Mouse (Mus musculus): ENCODE results near the gene Thoc5. TPM values are rescaled to one million over a fixed set of nuclear protein-coding genes. Genes with fewer than 3 reads are reported as not detected.
A peak's percentile ranks its signal among the peaks of the same experiment; 100 is the strongest.

The Thoc5 gene
- polyA plus RNA-seq, 1 experiment from 2014 or later, result 61.1 TPM

- no peak for ATAC-seq (ENCODE audit: insufficient read depth, low FRiP score, low TSS enrichment)
- WGBS, result 87% methylated on average over 5 of the region's 5 CpGs
Measured at GRCm38 (mm10) chr11:4936243-4936642, 41.1 kb downstream of the Thoc5 start.

GRCm38 (mm10) chr11:4946530-4946929 is 51.4 kb downstream of the Thoc5 start:
- WGBS, result 40% methylated on average over 13 of the region's 13 CpGs
- Histone ChIP-seq H3K27ac (ENCODE audit: low read depth, low read length) (no peak overlapping the region), H3K4me3 (ENCODE audit: low read depth, low read length) (peak overlapping the region; percentile 50), H3K4me1 (ENCODE audit: control insufficient read depth, insufficient read depth, low read length) (peaks cover 12% of the 10 kb centered on the region), H3K27me3 (ENCODE audit: control insufficient read depth, insufficient read depth, low read length) (peaks cover 62% of the 10 kb centered on the region), H3K9ac (ENCODE audit: low read length) (no peak overlapping the region), H3K9me3 (ENCODE audit: control insufficient read depth, low read length) (no peaks in the 10 kb centered on the region), H3K4me2 (ENCODE audit: low read depth) (peak overlapping the region; percentile 79), H3K36me3 (ENCODE audit: control insufficient read depth, insufficient read depth, low read length) (no peaks in the 10 kb centered on the region)
- ATAC-seq (ENCODE audit: insufficient read depth, low FRiP score, low TSS enrichment) (no peak), DNase-seq (ENCODE audit: low spot score) (no peak)

More at GRCm38 (mm10) chr11:4936243-4936642, 41.1 kb downstream of the Thoc5 start:
- DNase-seq (ENCODE audit: low spot score), result no peak
- H3K4me1 ChIP-seq (ENCODE audit: control insufficient read depth, insufficient read depth, low read length), result no peaks in the 10 kb centered on the region
- no peaks in the 10 kb centered on the region for H3K27me3 ChIP-seq (ENCODE audit: control insufficient read depth, insufficient read depth, low read length)
- no peak overlapping the region for H3K4me2 ChIP-seq (ENCODE audit: low read depth)
- H3K4me3 ChIP-seq (ENCODE audit: low read depth, low read length), result no peak overlapping the region
- no peaks in the 10 kb centered on the region for H3K36me3 ChIP-seq (ENCODE audit: control insufficient read depth, insufficient read depth, low read length)
- no peak overlapping the region for H3K27ac ChIP-seq (ENCODE audit: low read depth, low read length)
- H3K9ac ChIP-seq (ENCODE audit: low read length), result no peak overlapping the region
- H3K9me3 ChIP-seq (ENCODE audit: control insufficient read depth, low read length), result no peaks in the 10 kb centered on the region

GRCm38 (mm10) chr11:4946947-4947812 is 52.1 kb downstream of the Thoc5 start:
- Histone ChIP-seq H3K4me2 (ENCODE audit: low read depth) (peak overlapping the region; percentile 79), H3K4me3 (ENCODE audit: low read depth, low read length) (peak overlapping the region; percentile 50), H3K36me3 (ENCODE audit: control insufficient read depth, insufficient read depth, low read length) (no peaks in the 10 kb centered on the region), H3K4me1 (ENCODE audit: control insufficient read depth, insufficient read depth, low read length) (peaks cover 12% of the 10 kb centered on the region), H3K27ac (ENCODE audit: low read depth, low read length) (peak overlapping the region; percentile 53; the same call in 1 of the 2 replicates), H3K9me3 (ENCODE audit: control insufficient read depth, low read length) (no peaks in the 10 kb centered on the region), H3K9ac (ENCODE audit: low read length) (peak overlapping the region; percentile 49), H3K27me3 (ENCODE audit: control insufficient read depth, insufficient read depth, low read length) (peaks cover 65% of the 10 kb centered on the region)
- ATAC-seq (ENCODE audit: insufficient read depth, low FRiP score, low TSS enrichment) (peak; percentile 74), DNase-seq (ENCODE audit: low spot score) (peak; percentile 78)
- WGBS, result under 1% methylated on average over 116 of the region's 120 CpGs

- under 1% methylated on average over 31 of the region's 41 CpGs for WGBS
- Histone ChIP-seq H3K9ac (ENCODE audit: low read length) (peak within 1 kb of the TSS; percentile 49), H3K27me3 (ENCODE audit: control insufficient read depth, insufficient read depth, low read length) (peaks cover 70% of the 10 kb centered on the region), H3K27ac (ENCODE audit: low read depth, low read length) (peak within 1 kb of the TSS; percentile 53; the same call in 1 of the 2 replicates), H3K9me3 (ENCODE audit: control insufficient read depth, low read length) (no peaks in the 10 kb centered on the region), H3K4me1 (ENCODE audit: control insufficient read depth, insufficient read depth, low read length) (peaks cover 12% of the 10 kb centered on the region), H3K36me3 (ENCODE audit: control insufficient read depth, insufficient read depth, low read length) (no peaks in the 10 kb centered on the region), H3K4me2 (ENCODE audit: low read depth) (peak within 1 kb of the TSS; percentile 79), H3K4me3 (ENCODE audit: low read depth, low read length) (peak within 1 kb of the TSS; percentile 50)
- peak; percentile 61; the same call in 1 of the 2 replicates for ATAC-seq (ENCODE audit: insufficient read depth, low FRiP score, low TSS enrichment)
- DNase-seq (ENCODE audit: low spot score), result no peak
Measured at GRCm38 (mm10) chr11:4947813-4948174, 52.7 kb downstream of the Thoc5 start, which contains the start of gene Nefh. TSS of gene Nefh (minus strand) at chr11:4948064.

GRCm38 (mm10) chr11:4948792-4949191 is 53.7 kb downstream of the Thoc5 start:
- Histone ChIP-seq H3K4me1 (ENCODE audit: control insufficient read depth, insufficient read depth, low read length) (peaks cover 12% of the 10 kb centered on the region), H3K36me3 (ENCODE audit: control insufficient read depth, insufficient read depth, low read length) (no peaks in the 10 kb centered on the region), H3K27ac (ENCODE audit: low read depth, low read length) (no peak overlapping the region), H3K4me2 (ENCODE audit: low read depth) (peak overlapping the region; percentile 7; the same call in 1 of the 2 replicates), H3K27me3 (ENCODE audit: control insufficient read depth, insufficient read depth, low read length) (peaks cover 76% of the 10 kb centered on the region), H3K9me3 (ENCODE audit: control insufficient read depth, low read length) (no peaks in the 10 kb centered on the region), H3K4me3 (ENCODE audit: low read depth, low read length) (no peak overlapping the region), H3K9ac (ENCODE audit: low read length) (no peak overlapping the region)
- DNase-seq (ENCODE audit: low spot score) (no peak), ATAC-seq (ENCODE audit: insufficient read depth, low FRiP score, low TSS enrichment) (no peak)
- WGBS, result 38% methylated on average over 8 of the region's 8 CpGs

- Histone ChIP-seq H3K27me3 (ENCODE audit: control insufficient read depth, insufficient read depth, low read length) (peaks cover 76% of the 10 kb centered on the region), H3K4me3 (ENCODE audit: low read depth, low read length) (no peak overlapping the region), H3K27ac (ENCODE audit: low read depth, low read length) (no peak overlapping the region), H3K4me1 (ENCODE audit: control insufficient read depth, insufficient read depth, low read length) (peaks cover 12% of the 10 kb centered on the region), H3K36me3 (ENCODE audit: control insufficient read depth, insufficient read depth, low read length) (no peaks in the 10 kb centered on the region), H3K9ac (ENCODE audit: low read length) (no peak overlapping the region), H3K4me2 (ENCODE audit: low read depth) (no peak overlapping the region; the same call in 1 of the 2 replicates), H3K9me3 (ENCODE audit: control insufficient read depth, low read length) (no peaks in the 10 kb centered on the region)
- no peak for ATAC-seq (ENCODE audit: insufficient read depth, low FRiP score, low TSS enrichment)
- peak; percentile 82 for DNase-seq (ENCODE audit: low spot score)
- 5% methylated on average over 23 of the region's 23 CpGs for WGBS
Measured at GRCm38 (mm10) chr11:4949256-4950044, 54.3 kb downstream of the Thoc5 start.

- H3K27ac ChIP-seq (ENCODE audit: low read depth, low read length), result no peak overlapping the region
- no peaks in the 10 kb centered on the region for H3K36me3 ChIP-seq (ENCODE audit: control insufficient read depth, insufficient read depth, low read length)
- H3K27me3 ChIP-seq (ENCODE audit: control insufficient read depth, insufficient read depth, low read length), result peaks cover 42% of the 10 kb centered on the region
- DNase-seq (ENCODE audit: low spot score) (no peak), ATAC-seq (ENCODE audit: insufficient read depth, low FRiP score, low TSS enrichment) (no peak)
- no peak overlapping the region for H3K4me3 ChIP-seq (ENCODE audit: low read depth, low read length)
- WGBS, result 2% methylated on average over 6 of the region's 6 CpGs
- no peaks in the 10 kb centered on the region; the same call in 1 of the 2 replicates for H3K4me1 ChIP-seq (ENCODE audit: control insufficient read depth, insufficient read depth, low read length)
- H3K9ac ChIP-seq (ENCODE audit: low read length), result no peak overlapping the region
- no peak overlapping the region for H3K4me2 ChIP-seq (ENCODE audit: low read depth)
- no peaks in the 10 kb centered on the region for H3K9me3 ChIP-seq (ENCODE audit: control insufficient read depth, low read length)
Measured at GRCm38 (mm10) chr11:4953401-4953800, 58.3 kb downstream of the Thoc5 start.

GRCm38 (mm10) chr11:4953918-4954317 is 58.8 kb downstream of the Thoc5 start:
- DNase-seq (ENCODE audit: low spot score), result no peak
- 1% methylated on average over 8 of the region's 8 CpGs for WGBS
- Histone ChIP-seq H3K9me3 (ENCODE audit: control insufficient read depth, low read length) (no peaks in the 10 kb centered on the region), H3K36me3 (ENCODE audit: control insufficient read depth, insufficient read depth, low read length) (no peaks in the 10 kb centered on the region), H3K27ac (ENCODE audit: low read depth, low read length) (no peak overlapping the region), H3K4me3 (ENCODE audit: low read depth, low read length) (no peak overlapping the region), H3K9ac (ENCODE audit: low read length) (no peak overlapping the region), H3K4me2 (ENCODE audit: low read depth) (no peak overlapping the region), H3K4me1 (ENCODE audit: control insufficient read depth, insufficient read depth, low read length) (no peaks in the 10 kb centered on the region; the same call in 1 of the 2 replicates), H3K27me3 (ENCODE audit: control insufficient read depth, insufficient read depth, low read length) (peaks cover 37% of the 10 kb centered on the region)
- no peak; the same call in 1 of the 2 replicates for ATAC-seq (ENCODE audit: insufficient read depth, low FRiP score, low TSS enrichment)
